Mouse (Mus musculus): ENCODE measurements around the gene Akap17b. TPM values are rescaled to one million over a fixed set of nuclear protein-coding genes. Genes with fewer than 3 reads are reported as not detected.
A peak's percentile ranks its signal among the peaks of the same experiment; 100 is the strongest.

Gene Akap17b
- 1.7 TPM in 2 replicates for total RNA-seq (2012; rRNA removed)
- 2.9 and 3.3 TPM in 2 replicates for total RNA-seq (2014; rRNA removed)
- 3.4 and 4.3 TPM in 2 replicates for polyA plus RNA-seq (2012; ENCODE audit: insufficient read length, low read depth)

DNA sequence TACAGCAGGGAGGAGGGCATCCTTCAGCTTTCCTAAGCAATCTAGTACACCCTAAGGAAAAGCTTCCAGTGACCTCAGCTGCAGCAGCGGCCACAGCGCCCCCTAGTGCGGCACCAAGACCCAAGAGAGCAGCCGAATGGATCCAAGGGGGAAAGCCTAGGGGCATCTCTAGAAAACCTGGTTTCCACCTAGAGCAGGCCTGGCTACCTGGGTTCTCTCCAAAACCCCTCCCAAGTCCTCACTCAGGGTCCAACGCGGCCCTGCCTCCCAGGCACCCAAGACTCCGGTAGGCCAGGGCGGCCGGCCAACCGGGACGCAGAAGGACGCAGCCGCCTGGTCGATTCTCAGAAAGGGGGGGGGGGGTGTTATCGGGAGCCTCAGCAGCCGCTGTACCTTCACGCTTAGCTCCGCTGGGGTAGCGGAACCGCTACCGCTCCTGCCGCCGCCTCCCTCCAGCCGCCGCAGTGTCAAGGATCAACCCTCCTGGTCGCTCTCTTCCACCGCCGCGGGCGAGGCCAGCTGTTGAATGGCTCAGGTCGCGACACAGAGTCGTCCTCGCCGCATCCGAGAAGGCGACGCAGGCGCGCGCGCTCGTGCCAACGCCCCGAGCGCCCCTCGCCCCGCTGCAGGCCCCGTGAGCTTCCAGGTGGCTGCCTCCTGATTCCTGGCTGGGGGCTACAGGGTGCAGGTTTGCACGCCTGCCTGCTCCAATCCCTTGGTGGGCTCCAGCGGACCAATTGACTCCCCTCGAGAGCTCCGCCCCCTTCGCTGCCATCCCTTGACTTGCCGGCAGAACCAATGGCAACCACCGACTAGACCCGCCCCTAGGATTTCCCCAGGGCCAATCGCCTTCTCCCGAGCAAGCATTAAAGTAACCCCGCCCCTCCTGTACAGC is at the start of gene Akap17b:
TSS of gene Akap17b (minus strand) at position 739 of the 895 bp plus-strand sequence.
- H3K9ac ChIP-seq (ENCODE audit: insufficient read depth, low read depth): peak within 1 kb of the TSS; percentile 54
- in situ Hi-C loops (cut with MboI; ENCODE audit: low pct_ligation_motif_present, low pct_unique_long_range_greater_than_20kb, low sequenced_read_pairs): no loop called here
- peak within 1 kb of the TSS; percentile 53 to 88 (median 66) for H3K4me3 ChIP-seq (replicated peaks in 1 of 3; ENCODE audit: low read depth in 2 of 3, low read length in 2 of 3, poor library complexity in 1 of 3)
- dilution Hi-C loops (cut with MboI; ENCODE audit: extremely low pct_ligation_motif_present, extremely low pct_unique_long_range_greater_than_20kb, low sequenced_read_pairs): no loop called here
- no peaks in the 10 kb centered on the region for H3K9me3 ChIP-seq (replicated peaks; ENCODE audit: low read length)
- no peaks in the 10 kb centered on the region for H3K79me2 ChIP-seq (replicated peaks; ENCODE audit: control insufficient read depth, extremely low read depth, insufficient read depth, poor library complexity, severe bottlenecking)
- H3K4me2 ChIP-seq (ENCODE audit: insufficient read depth, low read depth, poor library complexity, severe bottlenecking): peak within 1 kb of the TSS; percentile 82
- no peak within 1 kb of the TSS for H3K27ac ChIP-seq (ENCODE audit: insufficient read depth, low read depth)
- H3K4me1 ChIP-seq (ENCODE audit: control insufficient read depth in 1 of 2, insufficient read depth in 2 of 2): peaks cover 0 to 4% of the 10 kb centered on the region in 2 experiments; a peak in 1 of 4 replicates
- TF ChIP-seq EP300 (IDR thresholded peaks at IDR 0.05; ENCODE audit: low read length) (no peak), SIN3A (IDR thresholded peaks at IDR 0.05; ENCODE audit: low read length) (no peak), MEF2A (IDR thresholded peaks at IDR 0.05; ENCODE audit: borderline replicate concordance, low read depth, low read length) (no peak), POLR2A (IDR thresholded peaks at IDR 0.05; ENCODE audit: low read depth, low read length) (peak; percentile 26; the same call in 1 of the 2 replicates), NRF1 (IDR thresholded peaks at IDR 0.05; ENCODE audit: low read depth, low read length) (peak; percentile 60), RAD21 (IDR thresholded peaks at IDR 0.05; ENCODE audit: low read depth, low read length) (peak; percentile 12), MAFK (IDR thresholded peaks at IDR 0.05; ENCODE audit: insufficient replicate concordance, low read length) (no peak), UBTF (IDR thresholded peaks at IDR 0.05; ENCODE audit: low read depth, low read length) (no peak), BHLHE40 (IDR thresholded peaks at IDR 0.05; ENCODE audit: low read depth, low read length) (no peak), MXI1 (IDR thresholded peaks at IDR 0.05; ENCODE audit: low read depth, low read length) (no peak), NELFE (IDR thresholded peaks at IDR 0.05; ENCODE audit: low read depth, low read length) (no peak), ZC3H11A (IDR thresholded peaks at IDR 0.05; ENCODE audit: low read depth, low read length) (no peak), HCFC1 (IDR thresholded peaks at IDR 0.05; ENCODE audit: low read depth, low read length) (no peak), ZKSCAN1 (IDR thresholded peaks at IDR 0.05; ENCODE audit: borderline replicate concordance, low read depth, low read length) (no peak), MYC (IDR thresholded peaks at IDR 0.05; ENCODE audit: low read depth, low read length) (no peak), JUN (IDR thresholded peaks at IDR 0.05; ENCODE audit: insufficient read depth, low read depth, low read length) (no peak), ZMIZ1 (IDR thresholded peaks at IDR 0.05; ENCODE audit: low read depth, low read length) (no peak), CTCF (conservative IDR thresholded peaks at IDR 0.05 in 1 of 2, IDR thresholded peaks at IDR 0.05 in 1 of 2; ENCODE audit: low read depth in 2 of 2, low read length in 2 of 2) (peak; percentile 37 to 68; a peak in 3 of 4 replicates), SMC3 (IDR thresholded peaks at IDR 0.05; ENCODE audit: low read depth, low read length) (peak; percentile 31), MAZ (IDR thresholded peaks at IDR 0.05; ENCODE audit: low read depth, low read length) (no peak), IRF4 (IDR thresholded peaks at IDR 0.05; ENCODE audit: low read depth, low read length) (no peak)
- no peaks in the 10 kb centered on the region for H3K36me3 ChIP-seq (replicated peaks in 1 of 2; ENCODE audit: control insufficient read depth in 1 of 2, insufficient read depth in 1 of 2, low read length in 1 of 2)
- DNase-seq (ENCODE audit: extremely low read depth): peak; percentile 85
- H3K27me3 ChIP-seq (replicated peaks): no peaks in the 10 kb centered on the region
